Mouse (Mus musculus) ZHBTc4 (cell line): ENCODE results near the gene Espn.

Experiments
- DNase-seq: peaks from one replicate; pipeline ENCODE4 v3.0.0-alpha.2; 2011; ENCODE audit warnings: low read depth, low spot score

Espn gene

GRCm38 (mm10) chr4:152178344-152178864 is 26.2 kb upstream of the Espn start:
- peak; percentile 53 for DNase-seq

- peak; percentile 95 for DNase-seq
Observed at GRCm38 (mm10) chr4:152177537-152178343, 25.6 kb upstream of the Espn start, which contains the start of gene Acot7. Acot7 (plus strand) TSS chr4:152178134.

GRCm38 (mm10) chr4:152177174-152177536 is 25.0 kb upstream of the Espn start:
- DNase-seq: no peak

GRCm38 (mm10) chr4:152176638-152177037 is 24.5 kb upstream of the Espn start:
- no peak for DNase-seq

DNA sequence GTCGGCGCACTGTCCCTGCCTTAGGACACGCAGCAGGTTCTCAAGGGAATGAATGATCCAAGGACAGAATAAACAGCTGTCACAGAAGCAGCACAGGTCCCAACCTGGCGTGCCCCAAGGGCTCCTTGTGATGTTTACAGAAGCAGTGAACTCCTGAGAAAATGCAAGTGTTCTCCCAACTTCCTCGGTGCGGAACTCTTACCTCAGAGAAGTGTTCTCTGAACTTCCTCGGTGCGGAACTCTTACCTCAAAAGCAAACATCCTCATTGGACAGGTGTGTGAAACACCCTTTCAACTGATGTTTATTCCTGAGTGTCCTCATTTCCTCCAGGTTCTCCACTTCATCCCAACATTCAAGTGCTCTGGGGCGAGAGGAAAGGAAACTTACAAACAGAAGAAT is 21.8 kb upstream of the Espn start:
- no peak for DNase-seq

- DNase-seq: peak; percentile 89
Observed at GRCm38 (mm10) chr4:152173041-152173440, 20.9 kb upstream of the Espn start.

GRCm38 (mm10) chr4:152171543-152171942 is 19.4 kb upstream of the Espn start:
- peak; percentile 88 for DNase-seq

GRCm38 (mm10) chr4:152170286-152170685 is 18.1 kb upstream of the Espn start:
- DNase-seq: peak; percentile 48

DNA sequence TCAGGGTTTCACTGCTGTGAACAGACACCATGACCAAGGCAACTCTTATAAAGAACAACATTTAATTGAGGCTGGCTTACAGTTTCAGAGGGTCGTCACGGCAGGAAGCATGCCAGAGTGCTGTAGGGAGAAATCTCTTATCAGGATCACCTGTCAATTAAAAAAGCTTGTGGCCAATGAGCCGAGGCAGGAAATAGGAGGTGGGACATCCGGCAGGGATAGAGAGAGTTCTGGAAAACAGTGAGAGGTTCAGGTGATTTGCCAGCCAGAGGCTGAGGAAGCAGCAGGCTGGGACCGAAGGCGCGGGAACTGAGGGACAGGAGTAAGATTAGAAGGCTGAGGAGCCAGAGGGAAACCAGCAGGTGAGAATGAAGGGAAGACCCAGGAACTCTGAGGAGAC is 16.9 kb upstream of the Espn start:
- peak; percentile 56 for DNase-seq

GRCm38 (mm10) chr4:152168052-152168451 is 15.9 kb upstream of the Espn start:
- no peak for DNase-seq

- DNase-seq: peak; percentile 85
Observed at GRCm38 (mm10) chr4:152165036-152165931, 13.1 kb upstream of the Espn start.

DNA sequence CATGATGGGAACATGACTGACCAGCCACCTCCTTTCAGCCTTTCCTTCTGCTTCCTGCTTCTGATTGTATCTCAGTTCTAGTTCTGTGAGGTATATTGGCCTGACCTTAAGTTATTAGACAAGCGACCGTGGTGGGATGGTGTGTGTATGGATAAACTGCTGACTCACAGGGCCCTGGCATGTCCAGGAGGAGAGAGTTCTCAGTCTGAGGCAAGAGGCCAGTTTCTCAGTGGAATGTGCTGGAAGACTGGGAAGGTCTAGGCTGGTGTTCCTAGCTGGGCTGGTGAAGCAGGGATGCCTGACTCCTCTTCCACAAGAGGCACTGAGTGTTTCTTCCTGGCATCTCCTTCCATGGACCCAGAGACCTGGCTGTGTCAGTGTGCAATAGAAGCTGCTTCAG is 10.6 kb upstream of the Espn start:
- no peak for DNase-seq

- no peak for DNase-seq
Observed at GRCm38 (mm10) chr4:152161601-152162000, 9.4 kb upstream of the Espn start.

DNA sequence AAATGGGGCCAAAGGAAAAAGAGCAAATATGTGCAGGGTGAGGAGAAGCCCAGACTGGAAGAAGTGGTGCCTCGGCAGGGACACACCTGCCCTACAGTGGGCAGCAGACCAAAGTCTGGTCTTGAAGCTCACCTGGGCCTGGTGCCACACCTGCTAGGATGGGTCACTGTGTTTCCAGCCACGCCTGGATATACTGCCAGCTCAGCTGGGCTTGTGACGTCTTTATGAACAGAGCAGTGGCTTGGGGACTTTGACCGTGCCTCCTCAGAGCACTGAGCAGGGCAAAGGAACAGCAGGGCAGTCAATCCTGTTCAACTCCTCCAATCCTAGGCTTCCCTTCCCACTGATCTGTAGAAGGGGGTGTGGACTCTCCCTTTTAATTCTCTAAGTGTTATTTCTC is 8.6 kb upstream of the Espn start:
- no peak for DNase-seq

- DNase-seq: peak; percentile 44
Observed at GRCm38 (mm10) chr4:152159285-152159678, 7.1 kb upstream of the Espn start.

DNA sequence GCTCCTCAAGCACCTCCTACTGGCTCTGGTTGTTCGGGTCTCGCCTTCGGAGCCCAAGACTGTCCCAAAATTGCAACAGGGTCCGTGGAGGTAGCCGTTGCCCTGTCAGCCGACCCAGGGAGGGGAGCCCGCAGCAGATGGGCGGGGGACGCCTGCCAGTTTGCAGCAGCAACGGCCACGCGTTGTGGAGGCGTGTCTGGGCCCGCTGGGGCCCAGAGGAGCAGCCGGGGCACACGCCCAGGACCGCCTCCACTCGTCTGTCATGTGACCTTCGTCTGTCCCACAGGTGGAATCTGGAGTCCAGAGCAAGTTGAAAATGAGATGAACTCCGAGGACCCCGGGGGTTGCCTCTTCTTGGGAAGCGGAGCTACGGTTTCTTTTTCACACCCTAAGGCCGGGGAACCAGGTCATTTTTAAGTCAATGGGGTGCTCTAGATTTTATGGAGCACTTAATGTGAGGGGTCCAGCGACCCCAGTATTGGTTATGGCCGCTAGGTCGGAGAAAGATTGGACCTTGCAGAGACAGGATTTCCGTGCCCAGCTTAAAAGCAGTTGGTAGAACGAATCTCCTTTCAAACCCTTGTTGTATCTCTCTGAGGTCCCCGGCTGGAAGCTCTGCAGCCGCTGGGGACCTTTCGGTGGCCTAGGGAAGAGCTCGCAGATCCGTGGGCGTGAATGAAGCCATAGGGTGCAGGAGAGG is 6.6 kb upstream of the Espn start, which contains the start of gene Hes2:
Hes2 (plus strand) TSS at position 283 of the 700 bp plus-strand sequence.
- peak; percentile 64 for DNase-seq

DNA sequence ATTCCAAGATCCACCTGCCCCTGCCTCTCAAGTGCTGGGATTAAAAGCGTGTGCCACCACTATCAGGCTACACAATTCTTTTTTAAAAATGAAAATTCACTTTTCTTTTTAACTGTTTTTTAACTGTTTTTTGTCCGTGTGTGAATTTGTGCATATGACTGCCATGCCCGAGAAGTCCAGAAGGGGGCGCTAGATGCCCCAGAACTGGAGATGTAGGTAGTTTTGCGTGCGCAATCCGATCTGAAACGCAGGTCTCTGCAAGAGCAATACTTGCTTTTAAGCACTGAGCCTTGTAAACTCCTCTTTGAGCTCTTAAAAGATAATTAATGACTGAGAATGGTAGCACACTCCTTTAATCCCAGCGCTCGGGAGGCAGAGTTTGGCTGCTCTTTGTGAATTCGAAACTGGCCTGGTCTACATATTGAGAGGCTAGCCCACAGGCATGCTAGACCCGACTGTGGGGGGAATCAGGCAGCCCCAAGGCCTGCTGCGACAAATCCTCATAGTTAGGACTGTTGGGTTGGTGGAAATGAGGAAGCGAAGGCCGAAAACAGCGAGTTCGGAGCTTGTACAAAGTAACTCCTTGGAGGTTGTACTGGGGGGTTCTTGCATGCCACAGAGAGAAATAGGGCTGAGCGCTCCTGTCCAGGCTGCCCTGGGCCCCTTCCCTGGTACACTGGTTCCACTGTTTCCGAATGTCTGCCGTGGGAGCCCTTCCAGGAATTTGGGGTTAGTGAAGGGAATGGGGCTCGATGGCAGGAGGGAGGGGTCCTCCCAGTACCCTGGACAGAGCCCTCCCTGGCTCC is 5.8 kb upstream of the Espn start:
- DNase-seq: peak; percentile 79

GRCm38 (mm10) chr4:152155019-152155418 is 2.8 kb upstream of the Espn start:
- DNase-seq: no peak

DNA sequence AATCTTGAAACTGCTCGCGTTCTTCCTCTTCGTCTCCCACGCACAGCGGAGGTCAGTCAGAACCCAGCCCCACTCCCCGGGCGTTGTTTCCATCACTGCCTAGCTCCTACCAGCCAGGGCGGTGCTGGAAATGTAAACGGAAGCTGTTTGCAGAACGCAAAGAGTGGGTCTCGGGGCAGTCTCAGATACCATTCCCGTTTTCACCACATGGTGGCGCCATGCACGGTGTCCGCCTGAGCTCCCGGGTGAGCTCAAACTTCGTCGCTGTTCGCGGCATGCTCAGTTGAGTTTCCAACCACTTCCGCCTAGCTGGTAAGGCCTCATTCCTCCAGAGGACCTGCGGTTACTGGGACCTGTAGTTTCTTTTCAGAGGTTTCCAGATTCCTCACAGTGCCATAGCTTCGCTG is 1.6 kb upstream of the Espn start:
- DNase-seq: peak; percentile 95

DNA sequence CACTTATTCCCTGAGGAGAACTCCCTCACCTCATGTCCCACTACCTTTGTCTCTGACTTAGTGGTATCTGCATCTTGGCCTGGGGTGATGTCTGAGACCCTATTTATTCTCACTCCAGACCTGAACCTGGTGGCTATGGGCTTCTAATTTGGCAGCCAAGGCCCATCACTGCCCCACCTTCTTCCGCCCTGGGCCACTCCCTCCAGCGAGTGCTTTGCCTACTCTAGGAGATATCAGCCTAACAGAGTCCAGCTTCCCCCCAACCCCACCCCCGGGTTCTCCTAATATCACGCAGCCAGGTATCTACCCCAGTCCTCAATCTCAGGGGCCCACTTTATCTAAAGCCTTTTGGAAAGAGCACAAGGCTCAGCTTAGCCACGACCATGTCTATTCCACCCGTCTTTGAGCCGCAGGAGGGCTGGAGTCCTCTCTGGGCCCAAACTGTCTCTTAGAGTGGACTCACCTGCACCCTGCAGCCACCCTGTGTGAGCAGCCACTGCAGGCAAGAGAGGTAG is 663 bp downstream of the Espn start:
- DNase-seq: no peak

DNA sequence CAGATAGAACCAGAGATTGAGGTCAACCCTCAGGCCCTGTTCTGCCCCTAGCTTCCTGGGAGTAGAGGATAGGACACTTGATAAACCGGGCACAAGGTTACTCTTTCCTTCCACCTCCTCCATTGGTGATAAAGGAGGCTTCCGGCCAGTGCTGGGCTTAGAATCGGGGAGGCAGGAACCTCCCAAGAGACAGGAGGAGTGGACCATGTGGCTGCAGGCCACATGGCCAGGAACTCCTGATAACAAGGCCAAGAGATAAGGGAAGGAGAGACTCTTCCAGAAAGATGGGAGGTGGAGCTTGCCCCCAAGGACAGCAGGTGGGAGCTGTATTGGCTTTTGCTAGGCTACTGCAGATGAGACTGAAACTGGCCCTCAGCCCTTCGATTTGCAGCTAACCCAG is 1.6 kb downstream of the Espn start:
- no peak for DNase-seq
